Mouse (Mus musculus) heart, adult 18-20 months (tissue): ENCODE results near the gene Olfr1339. TPM values are rescaled to one million over a fixed set of nuclear protein-coding genes. Genes with fewer than 3 reads are reported as not detected.

Source experiments
- DNase-seq, 2 experiments: peaks; one replicate each; pipeline ENCODE4 v3.0.0; 2021 to 2022; ENCODE audit warnings: mixed read lengths in 1 of 2
- long read RNA-seq, 2 experiments: library from polyadenylated mRNA; stranded (forward); transcript quantifications; one replicate each; pipeline ENCODE4 v2.0.0; 2021
- total RNA-seq, 2 experiments: library from RNA; stranded (reverse); gene quantifications; 2 replicates each; pipeline ENCODE4 v1.2.3; 2021

The Olfr1339 gene
- not detected for total RNA-seq
- long read RNA-seq, experiment 1, result 0 reads
- long read RNA-seq, experiment 2, result 0 reads

- no peak for DNase-seq
Measured at GRCm38 (mm10) chr4:118731875-118732274, at the start of gene Olfr1339. Olfr1339 (plus strand) TSS chr4:118732175.

GRCm38 (mm10) chr4:118687086-118687485 lies 44.9 kb upstream of the Olfr1339 start:
- DNase-seq, result no peak

GRCm38 (mm10) chr4:118692412-118692973 lies 39.5 kb upstream of the Olfr1339 start, which contains the start of gene Olfr1342:
Olfr1342 (minus strand) TSS chr4:118692756.
- DNase-seq, result no peak

GRCm38 (mm10) chr4:118693812-118694211 lies 38.2 kb upstream of the Olfr1339 start:
- no peak for DNase-seq

GRCm38 (mm10) chr4:118703223-118703622 lies 28.8 kb upstream of the Olfr1339 start, which contains the start of gene Olfr1341:
Olfr1341 (plus strand) TSS chr4:118703523.
- DNase-seq, result no peak

GRCm38 (mm10) chr4:118708086-118708485 lies 23.9 kb upstream of the Olfr1339 start:
- DNase-seq, result no peak

GRCm38 (mm10) chr4:118711656-118712055 lies 20.3 kb upstream of the Olfr1339 start:
- no peak for DNase-seq

GRCm38 (mm10) chr4:118719838-118720237 lies 12.1 kb upstream of the Olfr1339 start, which contains the start of gene Olfr1340:
Olfr1340 (plus strand) TSS chr4:118720138.
- DNase-seq, result no peak

GRCm38 (mm10) chr4:118721742-118722483 lies 10.1 kb upstream of the Olfr1339 start:
- DNase-seq, result peak in 1 of 2 experiments; percentile 15

GRCm38 (mm10) chr4:118739574-118739973 lies 7.6 kb downstream of the Olfr1339 start:
- DNase-seq, result no peak

- DNase-seq, result no peak
Measured at GRCm38 (mm10) chr4:118740988-118741698, 9.2 kb downstream of the Olfr1339 start.

- DNase-seq, result no peak
Measured at GRCm38 (mm10) chr4:118741881-118742280, 9.9 kb downstream of the Olfr1339 start.

GRCm38 (mm10) chr4:118758637-118759036 lies 26.7 kb downstream of the Olfr1339 start, which contains the start of gene Olfr1338:
Olfr1338 (minus strand) TSS chr4:118758737.
- DNase-seq, result no peak

GRCm38 (mm10) chr4:118782486-118782885 lies 50.5 kb downstream of the Olfr1339 start, which contains the start of gene Olfr1337:
Olfr1337 (minus strand) TSS chr4:118782586.
- DNase-seq, result no peak

Other genes starting within 250 kb of the Olfr1339 start
- gene Tie1, start 242.1 kb upstream of the Olfr1339 start, total RNA-seq, result 10 to 100 TPM; 47.5 to 56.8 TPM
- not detected for gene 2610528J11Rik, start 205.2 kb upstream of the Olfr1339 start, total RNA-seq
- not detected for gene Tmem125, start 188.1 kb upstream of the Olfr1339 start, total RNA-seq
- under 1 TPM in 1 of 2 experiments, not detected in 1; 0.15 TPM for gene Cfap57, start 111.4 kb upstream of the Olfr1339 start, total RNA-seq
- 10 to 100 TPM; 37.0 to 39.2 TPM for gene Ebna1bp2, start 111.4 kb upstream of the Olfr1339 start, total RNA-seq
- gene Olfr62, start 73.2 kb upstream of the Olfr1339 start, total RNA-seq, result not detected
- not detected for gene Olfr1342, start 39.4 kb upstream of the Olfr1339 start, total RNA-seq
- not detected for gene Olfr1341, start 28.7 kb upstream of the Olfr1339 start, total RNA-seq
- not detected for gene Olfr1340, start 12.0 kb upstream of the Olfr1339 start, total RNA-seq
- not detected for gene Olfr1338, start 26.6 kb downstream of the Olfr1339 start, total RNA-seq
- not detected for gene Olfr1337, start 50.4 kb downstream of the Olfr1339 start, total RNA-seq
- gene Olfr1335, start 77.8 kb downstream of the Olfr1339 start, total RNA-seq, result not detected
- not detected for gene Olfr1333, start 104.1 kb downstream of the Olfr1339 start, total RNA-seq
- not detected for gene Olfr1331, start 132.5 kb downstream of the Olfr1339 start, total RNA-seq
- not detected for gene Olfr1330, start 156.4 kb downstream of the Olfr1339 start, total RNA-seq
- gene Olfr1329, start 185.3 kb downstream of the Olfr1339 start, total RNA-seq, result not detected
- not detected for gene Olfr1328, start 206.4 kb downstream of the Olfr1339 start, total RNA-seq
- under 1 TPM; 0.10 to 0.62 TPM for gene Lao1, start 229.4 kb downstream of the Olfr1339 start, total RNA-seq